Mouse (Mus musculus) lung, embryonic 16.5 days (tissue): ENCODE measurements around the gene Klf6. TPM values are rescaled to one million over a fixed set of nuclear protein-coding genes. Genes with fewer than 3 reads are reported as not detected.

Experiments
- ATAC-seq: fragments of 200-750 bp; cut with Nextera tagmentation; 2 replicates; pipeline ENCODE4 v1.8.0; 2017; ENCODE audit warnings: low read depth, mild to moderate bottlenecking, moderate library complexity
- H3K27ac ChIP-seq: fragments of 300-500 bp; sonication (generic); 2 replicates; pipeline ENCODE4 v1.5.1; 2014; ENCODE audit warnings: mild to moderate bottlenecking, control low read depth, low read length
- H3K27me3 ChIP-seq: fragments of 300-500 bp; sonication (generic); 2 replicates; pipeline ENCODE4 v1.6.1; 2014; ENCODE audit warnings: low read depth, low read length, mixed read lengths; ENCODE audit not compliant: control insufficient read depth, insufficient read depth
- H3K36me3 ChIP-seq: fragments of 300-500 bp; sonication (generic); 2 replicates; pipeline ENCODE4 v1.6.1; 2014; ENCODE audit warnings: low read length; ENCODE audit not compliant: control insufficient read depth, insufficient read depth
- H3K4me1 ChIP-seq: fragments of 300-500 bp; sonication (generic); replicated peaks from 2 replicates; pipeline ENCODE4 v1.6.1; 2014; ENCODE audit warnings: low read length, mixed read lengths; ENCODE audit not compliant: control insufficient read depth, insufficient read depth
- H3K4me2 ChIP-seq: fragments of 300-500 bp; sonication (generic); 2 replicates; pipeline ENCODE4 v1.6.1; 2014; ENCODE audit warnings: low read depth, low read length, control low read depth
- H3K4me3 ChIP-seq: fragments of 300-500 bp; sonication (generic); 2 replicates; pipeline ENCODE4 v1.5.1; 2014; ENCODE audit warnings: mild to moderate bottlenecking, low read length, control low read depth
- H3K9ac ChIP-seq: fragments of 300-500 bp; sonication (generic); 2 replicates; pipeline ENCODE4 v1.6.1; 2014; ENCODE audit warnings: low read length, control low read depth
- H3K9me3 ChIP-seq: fragments of 300-500 bp; sonication (generic); 2 replicates; pipeline ENCODE4 v1.6.1; 2016; ENCODE audit warnings: low read length; ENCODE audit not compliant: control insufficient read depth
- WGBS: fragments of 180-500 bp; shearing (Covaris S2); extraction: QIAGEN DNeasy Blood & Tissue Kit; methylation state at CpG from one replicate; pipeline ENCODE4 v1.1.7; 2014; 5-methylcytosine and 5-hydroxymethylcytosine counted together
- polyA plus RNA-seq: library from polyadenylated mRNA; unstranded; fragments of >200 nt; fragmentation: Nextera tagmentation; extraction: Ambion mirVana; gene quantifications from 2 replicates; pipeline ENCODE4 v1.2.1, GENCODE M21; 2015

Gene Klf6
- polyA plus RNA-seq, result 86.9 and 95.5 TPM in 2 replicates

DNA sequence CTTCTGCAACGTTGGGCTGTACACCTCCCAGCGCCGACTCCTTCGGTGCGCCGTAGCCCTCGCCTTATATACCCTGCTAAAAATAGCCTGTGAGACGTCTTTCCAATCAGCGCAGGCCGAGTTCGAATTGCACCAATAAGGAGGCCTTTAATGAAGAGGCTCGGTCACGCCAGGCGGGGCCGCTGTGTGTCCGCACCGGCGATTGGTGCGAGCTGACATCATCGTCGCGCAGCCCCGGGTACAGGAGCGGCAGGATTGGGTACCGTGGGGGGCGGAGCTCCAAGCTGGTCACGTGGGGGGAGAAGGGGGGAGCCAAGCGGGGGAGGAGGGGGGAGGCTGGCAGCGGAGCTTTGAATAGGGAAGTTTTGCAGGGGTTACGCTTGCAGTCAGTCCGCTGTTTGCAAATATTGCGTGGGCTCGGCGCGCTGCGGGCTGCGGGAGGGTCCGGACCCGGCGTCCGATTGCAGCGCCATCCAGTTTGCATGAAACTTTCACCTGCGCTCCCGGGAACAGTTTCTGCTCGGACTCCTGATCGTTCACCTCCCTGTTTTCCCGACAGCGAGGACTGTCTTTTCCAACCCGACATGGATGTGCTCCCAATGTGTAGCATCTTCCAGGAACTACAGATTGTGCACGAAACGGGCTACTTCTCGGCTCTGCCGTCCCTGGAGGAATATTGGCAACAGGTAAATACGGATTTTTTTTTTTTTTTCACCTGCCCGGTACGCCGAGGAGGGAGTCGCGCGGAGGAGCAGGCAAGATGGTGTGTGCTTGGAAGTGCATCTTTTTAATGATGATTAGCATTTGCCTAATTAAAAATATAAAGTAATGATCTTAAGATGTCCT is at the start of gene Klf6:
Gene Klf6, plus strand, starts transcription at position 326 of the 846 bp plus-strand sequence.
- WGBS, result under 1% methylated on average over 59 of the region's 60 CpGs
- peak within 1 kb of the TSS; percentile 88 for H3K9ac ChIP-seq
- H3K4me1 ChIP-seq, result peaks cover 21% of the 10 kb centered on the region
- peaks cover 15% of the 10 kb centered on the region for H3K36me3 ChIP-seq
- peak within 1 kb of the TSS; percentile 83 for H3K4me2 ChIP-seq
- H3K9me3 ChIP-seq, result no peaks in the 10 kb centered on the region
- peak within 1 kb of the TSS; percentile 99 for H3K27ac ChIP-seq
- H3K27me3 ChIP-seq, result no peaks in the 10 kb centered on the region
- peak within 1 kb of the TSS; percentile 83 for H3K4me3 ChIP-seq
- ATAC-seq, result peak; percentile 98

DNA sequence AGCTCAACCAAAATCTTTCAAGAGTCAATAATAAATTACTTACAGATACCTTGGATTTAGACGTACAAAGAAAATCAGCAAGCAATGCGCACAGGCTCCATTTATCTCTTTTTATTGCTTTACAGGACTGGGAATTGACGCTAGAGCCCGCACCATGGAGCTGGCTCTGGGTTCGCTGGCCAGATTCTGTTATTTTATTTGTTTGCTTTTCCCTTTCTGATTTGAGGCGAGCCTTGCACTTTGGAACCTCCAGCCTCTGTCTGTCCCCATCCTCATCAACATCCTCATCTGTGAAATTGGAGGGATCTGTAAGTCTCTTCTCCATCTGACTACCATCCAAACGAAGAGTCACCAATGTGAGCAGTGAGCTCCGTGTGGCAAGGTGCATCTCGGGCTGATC is 47.8 kb upstream of the Klf6 start:
- WGBS, result 89% methylated on average over 9 of the region's 9 CpGs
- Histone ChIP-seq H3K36me3 (no peaks in the 10 kb centered on the region), H3K9me3 (no peaks in the 10 kb centered on the region), H3K4me1 (peaks cover 3% of the 10 kb centered on the region; the same call in 1 of the 2 replicates), H3K9ac (no peak overlapping the region), H3K27me3 (no peaks in the 10 kb centered on the region), H3K4me2 (no peak overlapping the region), H3K4me3 (no peak overlapping the region), H3K27ac (no peak overlapping the region)
- ATAC-seq, result no peak

DNA sequence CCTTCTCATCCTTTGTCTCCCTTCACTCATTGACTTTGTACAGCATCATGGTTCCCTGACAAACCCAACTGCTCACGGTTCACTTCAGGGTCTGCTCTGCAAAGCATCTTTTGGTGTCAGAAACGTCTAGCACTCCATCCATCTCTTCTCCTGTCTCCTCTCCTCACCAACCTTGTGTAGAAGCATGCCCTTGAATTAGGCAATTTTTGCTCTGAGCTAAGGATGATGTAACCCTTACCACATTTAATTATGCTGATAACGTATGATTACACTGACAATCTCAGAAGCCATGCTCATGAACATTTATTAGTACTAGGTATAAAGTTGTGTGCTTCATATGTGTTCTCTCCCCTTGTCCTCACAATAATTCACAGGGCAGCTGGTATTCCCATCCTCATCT is 44.0 kb upstream of the Klf6 start:
- Histone ChIP-seq H3K9ac (no peak overlapping the region), H3K27ac (no peak overlapping the region), H3K9me3 (no peaks in the 10 kb centered on the region), H3K4me3 (no peak overlapping the region), H3K36me3 (no peaks in the 10 kb centered on the region), H3K4me2 (no peak overlapping the region), H3K4me1 (peaks cover 6% of the 10 kb centered on the region; the same call in 1 of the 2 replicates), H3K27me3 (no peaks in the 10 kb centered on the region)
- ATAC-seq, result no peak
- WGBS, result 73% methylated on average over 3 of the region's 3 CpGs

- H3K9ac ChIP-seq, result no peak overlapping the region
- peak; percentile 35; the same call in 1 of the 2 replicates for ATAC-seq
These were observed 42.1 kb upstream of the Klf6 start for GRCm38 (mm10) chr13:5819173-5819572.

GRCm38 (mm10) chr13:5822586-5822985 is 38.7 kb upstream of the Klf6 start:
- no peaks in the 10 kb centered on the region for H3K27me3 ChIP-seq
- H3K9me3 ChIP-seq, result no peaks in the 10 kb centered on the region
- no peaks in the 10 kb centered on the region for H3K36me3 ChIP-seq
- H3K4me1 ChIP-seq, result peaks cover 12% of the 10 kb centered on the region
- H3K4me3 ChIP-seq, result no peak overlapping the region
- H3K27ac ChIP-seq, result no peak overlapping the region
- H3K4me2 ChIP-seq, result peak overlapping the region; percentile 34
- H3K9ac ChIP-seq, result no peak overlapping the region
- peak; percentile 68 for ATAC-seq
- 12% methylated on average over 11 of the region's 11 CpGs for WGBS

More at GRCm38 (mm10) chr13:5819173-5819572, 42.1 kb upstream of the Klf6 start:
- no peak overlapping the region for H3K4me2 ChIP-seq
- 54% methylated on average over 3 of the region's 3 CpGs for WGBS
- H3K27ac ChIP-seq, result no peak overlapping the region
- H3K4me3 ChIP-seq, result no peak overlapping the region
- peaks cover 6% of the 10 kb centered on the region; the same call in 1 of the 2 replicates for H3K4me1 ChIP-seq
- no peaks in the 10 kb centered on the region for H3K9me3 ChIP-seq
- H3K27me3 ChIP-seq, result no peaks in the 10 kb centered on the region
- no peaks in the 10 kb centered on the region for H3K36me3 ChIP-seq

GRCm38 (mm10) chr13:5823150-5823549 is 38.1 kb upstream of the Klf6 start:
- no peak overlapping the region for H3K9ac ChIP-seq
- H3K4me1 ChIP-seq, result peaks cover 10% of the 10 kb centered on the region
- H3K9me3 ChIP-seq, result no peaks in the 10 kb centered on the region
- H3K36me3 ChIP-seq, result no peaks in the 10 kb centered on the region
- H3K4me3 ChIP-seq, result no peak overlapping the region
- no peak overlapping the region for H3K27ac ChIP-seq
- H3K4me2 ChIP-seq, result no peak overlapping the region
- WGBS, result 54% methylated on average over 7 of the region's 7 CpGs
- no peaks in the 10 kb centered on the region for H3K27me3 ChIP-seq
- no peak for ATAC-seq

DNA sequence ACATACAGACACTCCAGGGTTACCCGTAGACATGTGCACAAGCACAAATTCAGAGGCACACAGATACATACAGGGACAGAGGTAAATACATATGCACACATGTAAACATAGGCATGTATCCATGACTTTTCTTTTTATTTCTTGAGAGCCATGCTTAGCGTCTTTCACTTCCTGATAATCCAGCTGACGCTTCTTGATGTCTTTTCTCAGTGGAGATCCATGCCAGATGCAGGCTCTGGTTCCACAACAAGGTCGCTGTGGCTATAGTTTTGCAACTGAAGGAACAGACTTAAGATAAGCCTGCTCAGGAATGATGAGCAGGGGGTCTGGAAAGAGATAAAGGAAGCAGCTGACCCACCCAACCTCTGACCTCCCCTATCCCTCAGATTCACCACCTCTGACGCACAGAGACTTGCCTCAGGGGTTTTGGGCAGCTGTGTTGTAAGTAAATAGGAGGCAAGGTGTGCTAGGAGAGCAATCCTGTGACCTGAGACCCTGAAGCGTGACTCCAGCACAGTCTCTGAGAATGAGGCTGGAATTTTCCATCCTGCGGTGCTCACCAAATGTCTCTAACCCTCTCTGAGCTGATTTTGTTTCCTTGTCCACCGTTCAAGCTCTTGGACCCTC is 37.0 kb upstream of the Klf6 start:
- no peak for ATAC-seq
- no peaks in the 10 kb centered on the region for H3K9me3 ChIP-seq

GRCm38 (mm10) chr13:5826170-5826827 is 35.0 kb upstream of the Klf6 start:
- Histone ChIP-seq H3K36me3 (no peaks in the 10 kb centered on the region), H3K9me3 (no peaks in the 10 kb centered on the region), H3K9ac (no peak overlapping the region), H3K27ac (peak overlapping the region; percentile 56; the same call in 1 of the 2 replicates), H3K4me2 (peak overlapping the region; percentile 34), H3K4me1 (peaks cover 9% of the 10 kb centered on the region), H3K27me3 (no peaks in the 10 kb centered on the region), H3K4me3 (peak overlapping the region; percentile 13; the same call in 1 of the 2 replicates)
- ATAC-seq, result peak; percentile 79
- 19% methylated on average over 9 of the region's 9 CpGs for WGBS

More for the DNA sequence above, 37.0 kb upstream of the Klf6 start:
- no peaks in the 10 kb centered on the region for H3K27me3 ChIP-seq
- no peak overlapping the region for H3K27ac ChIP-seq
- peaks cover 9% of the 10 kb centered on the region for H3K4me1 ChIP-seq
- whole genome bisulfite sequencing, result 66% methylated on average over 8 of the region's 8 CpGs
- no peak overlapping the region for H3K4me2 ChIP-seq
- H3K36me3 ChIP-seq, result no peaks in the 10 kb centered on the region
- no peak overlapping the region for H3K4me3 ChIP-seq
- no peak overlapping the region for H3K9ac ChIP-seq

- no peak overlapping the region for H3K9ac ChIP-seq
- H3K4me2 ChIP-seq, result no peak overlapping the region
- no peaks in the 10 kb centered on the region for H3K27me3 ChIP-seq
- H3K4me1 ChIP-seq, result no peaks in the 10 kb centered on the region
- no peak overlapping the region for H3K27ac ChIP-seq
- H3K36me3 ChIP-seq, result no peaks in the 10 kb centered on the region
- H3K9me3 ChIP-seq, result no peaks in the 10 kb centered on the region
- ATAC-seq, result no peak
- 22% methylated on average over 7 of the region's 7 CpGs for WGBS
- no peak overlapping the region for H3K4me3 ChIP-seq
These were observed 29.3 kb upstream of the Klf6 start for GRCm38 (mm10) chr13:5831976-5832375.
